Mouse (Mus musculus) adrenal gland, postnatal 10 days (tissue): Measurements from ENCODE around the gene Rab21. TPM values are rescaled to one million over a fixed set of nuclear protein-coding genes. Genes with fewer than 3 reads are reported as not detected.

Experiments used
- DNase-seq: peaks from one replicate; pipeline ENCODE4 v3.0.0; 2021; ENCODE audit warnings: mixed read lengths
- total RNA-seq, 2 experiments: library from RNA; stranded (reverse); gene quantifications; 2 replicates each; pipeline ENCODE4 v1.2.3; 2021

The Rab21 gene
- total RNA-seq, 2 experiments from 2014 or later: 51.3 to 53.3 TPM

DNA sequence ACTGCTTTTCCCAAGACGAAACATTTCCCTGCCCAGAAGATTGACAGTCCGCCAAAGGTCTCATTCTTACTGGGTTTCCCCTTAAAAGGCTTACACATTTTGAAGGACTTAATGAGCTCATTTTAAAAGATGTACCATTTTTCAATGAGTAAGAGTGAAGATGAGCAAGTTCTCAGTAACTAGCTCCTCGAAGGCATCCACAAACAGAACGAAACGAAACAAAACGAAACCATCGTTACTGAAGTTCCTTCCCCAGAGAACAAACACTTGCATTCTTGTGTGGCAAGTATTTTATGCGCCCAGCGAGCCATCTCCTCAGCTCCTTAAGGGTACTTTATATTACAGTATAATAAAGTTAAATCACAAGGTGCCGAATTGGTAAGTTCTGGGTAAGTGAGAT, 34.0 kb downstream of the Rab21 start:
- no peak for DNase-seq

DNA sequence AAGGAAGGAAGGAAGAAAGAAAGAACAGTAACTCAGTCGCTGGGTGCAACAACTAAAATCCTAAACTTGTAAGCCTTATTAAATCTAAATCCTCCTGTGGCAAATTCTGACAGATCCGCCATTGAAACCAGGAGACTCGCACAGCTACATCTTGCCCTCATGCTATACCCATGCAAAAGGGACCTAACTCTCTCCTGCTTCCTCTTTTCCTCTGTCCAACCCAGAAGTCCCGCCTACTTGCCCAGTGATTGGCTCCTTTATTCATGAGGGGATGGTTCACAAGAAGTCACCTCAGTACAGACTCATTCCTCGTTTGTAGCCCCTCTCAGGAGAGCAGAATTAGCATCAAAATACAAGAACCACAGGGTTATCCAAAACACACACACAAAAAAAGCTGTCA, 43.7 kb downstream of the Rab21 start:
- no peak for DNase-seq

DNA sequence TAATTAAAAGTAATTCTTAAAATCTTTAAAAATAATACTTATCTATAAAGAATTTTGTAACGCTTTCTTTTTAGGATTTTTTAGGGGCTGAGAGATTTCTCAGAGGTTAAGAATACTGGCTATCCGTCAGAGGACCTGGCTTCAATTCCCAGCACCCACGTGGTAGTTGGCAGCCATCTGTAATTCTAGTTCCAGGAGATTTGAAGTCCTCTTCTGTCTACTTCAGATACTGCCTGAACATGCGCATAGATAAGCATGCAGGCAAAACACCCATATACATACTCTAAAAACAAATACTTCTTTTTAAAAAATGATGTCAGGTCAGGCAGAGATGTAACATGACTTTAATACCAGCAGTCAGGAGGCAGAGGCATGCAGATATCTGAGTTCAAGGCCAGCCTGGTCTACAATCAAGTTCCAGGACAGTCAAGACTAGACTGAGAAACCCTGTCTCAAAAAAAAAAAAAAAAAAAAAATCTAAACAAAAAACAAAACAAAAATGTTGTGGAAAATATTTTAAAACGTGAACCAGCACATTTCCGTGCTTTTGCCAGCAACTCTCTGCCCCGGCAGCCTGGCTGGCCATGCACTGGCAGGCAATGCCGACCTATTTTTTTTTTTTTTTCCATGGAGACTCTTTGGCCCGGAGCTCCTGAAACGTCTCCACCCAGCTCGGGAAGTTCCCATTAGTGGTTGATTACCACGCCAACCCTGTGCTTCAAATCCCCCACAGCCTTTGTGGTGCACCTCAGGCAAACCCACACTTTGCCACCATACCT, 44.6 kb downstream of the Rab21 start:
- DNase-seq: no peak

DNA sequence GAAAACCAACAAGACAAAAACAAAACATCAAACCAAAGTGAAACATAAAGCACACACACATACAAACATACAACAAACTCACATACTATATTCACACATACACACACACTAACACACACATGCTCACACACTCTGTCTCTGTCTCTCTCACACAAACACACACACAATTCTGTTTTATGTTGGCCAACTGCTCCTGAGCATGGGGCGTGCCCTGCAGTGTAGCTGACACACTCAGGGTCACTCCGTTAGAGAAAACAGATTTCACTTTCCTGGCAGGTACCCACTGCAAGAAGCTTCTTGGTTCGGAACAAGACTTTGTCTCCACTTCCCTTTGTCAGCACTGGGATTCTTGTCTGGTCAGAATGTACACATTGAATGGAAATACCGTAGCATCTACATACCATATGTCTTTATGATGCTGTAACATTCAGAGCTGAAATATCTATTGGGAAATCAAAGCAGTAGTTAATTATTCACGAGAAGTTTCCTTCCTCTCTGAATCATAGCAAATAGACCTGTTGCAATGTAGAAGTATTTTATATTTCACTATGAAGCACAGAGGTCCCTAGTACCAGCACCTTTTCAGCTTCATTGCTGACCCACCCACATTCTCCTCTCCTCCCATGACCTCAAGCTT, 52.4 kb downstream of the Rab21 start:
- DNase-seq: no peak

DNA sequence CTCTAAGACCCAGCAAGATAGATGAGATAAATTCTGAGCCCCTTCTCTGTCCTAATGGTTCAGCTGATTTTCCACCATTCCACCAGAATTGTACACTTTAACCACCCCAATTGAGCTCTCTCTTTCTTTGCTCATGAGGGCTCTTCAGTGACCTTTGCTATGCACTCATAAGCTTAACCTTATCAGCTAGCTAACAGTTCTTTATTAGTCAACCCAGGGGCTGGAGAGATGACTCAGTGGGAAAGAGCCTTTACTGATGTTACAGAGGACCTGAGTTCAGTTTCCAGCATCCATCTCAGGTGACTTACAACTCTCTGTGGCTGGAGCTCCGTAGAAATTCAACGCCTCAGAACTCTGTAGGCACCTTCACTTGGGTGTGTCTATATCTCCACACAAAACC, 53.1 kb downstream of the Rab21 start:
- DNase-seq: no peak

DNA sequence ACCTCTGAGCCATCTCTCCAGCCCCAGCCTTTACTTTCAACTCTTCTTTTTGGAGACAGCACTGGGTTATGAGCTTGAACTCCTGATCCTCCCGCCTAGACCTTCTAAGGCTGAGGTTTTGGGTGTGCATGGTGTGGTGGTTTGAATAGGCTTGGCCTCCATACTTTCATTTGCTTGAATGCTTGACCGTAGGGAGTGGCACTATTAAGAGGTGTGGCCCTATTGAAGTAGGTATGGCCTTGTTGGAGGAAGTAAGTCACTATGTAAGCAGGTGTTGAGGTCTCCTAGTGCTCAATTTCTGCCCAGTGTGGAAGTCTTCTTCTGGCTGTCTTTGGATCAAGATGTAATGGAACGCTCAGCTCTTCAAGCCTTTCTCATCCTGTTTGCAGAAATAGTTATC, 54.0 kb downstream of the Rab21 start:
- DNase-seq: no peak

DNA sequence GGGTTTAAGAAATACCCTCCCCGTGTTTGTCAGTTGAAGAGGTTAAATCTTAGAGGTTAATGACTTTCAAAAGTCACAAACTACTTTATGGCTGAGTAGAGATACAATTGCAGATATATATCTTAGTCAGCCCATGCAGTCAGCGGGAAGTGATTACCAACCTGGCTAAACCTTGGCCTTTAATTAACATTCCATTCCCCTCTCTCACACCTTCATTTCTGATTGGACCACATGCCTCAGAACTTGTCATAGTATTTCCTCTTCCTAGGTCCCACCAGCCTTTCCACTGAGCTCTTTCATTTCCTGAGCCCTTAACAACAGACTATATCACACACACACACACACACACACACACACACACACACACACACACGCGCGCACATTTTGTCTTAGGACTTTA, 59.2 kb downstream of the Rab21 start:
- DNase-seq: no peak

DNA sequence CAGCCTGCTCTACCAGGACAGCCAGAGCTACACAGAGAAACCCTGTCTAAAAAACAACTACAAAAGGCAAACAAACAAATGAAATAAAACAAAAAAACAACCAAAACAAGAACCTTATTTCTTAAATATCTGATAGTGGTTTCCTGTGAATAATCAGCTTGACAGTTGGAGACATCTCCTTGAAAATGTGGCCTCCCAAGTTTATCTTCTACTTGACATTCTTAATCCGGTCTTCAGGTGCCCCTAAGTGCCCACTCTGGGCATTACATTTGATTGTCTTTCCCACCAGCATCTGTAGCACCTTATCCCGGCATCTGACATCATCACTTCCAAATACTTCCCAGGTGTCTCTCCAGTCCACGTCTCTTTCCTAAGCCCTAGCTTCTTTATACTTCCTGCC, 61.9 kb downstream of the Rab21 start:
- DNase-seq: no peak

DNA sequence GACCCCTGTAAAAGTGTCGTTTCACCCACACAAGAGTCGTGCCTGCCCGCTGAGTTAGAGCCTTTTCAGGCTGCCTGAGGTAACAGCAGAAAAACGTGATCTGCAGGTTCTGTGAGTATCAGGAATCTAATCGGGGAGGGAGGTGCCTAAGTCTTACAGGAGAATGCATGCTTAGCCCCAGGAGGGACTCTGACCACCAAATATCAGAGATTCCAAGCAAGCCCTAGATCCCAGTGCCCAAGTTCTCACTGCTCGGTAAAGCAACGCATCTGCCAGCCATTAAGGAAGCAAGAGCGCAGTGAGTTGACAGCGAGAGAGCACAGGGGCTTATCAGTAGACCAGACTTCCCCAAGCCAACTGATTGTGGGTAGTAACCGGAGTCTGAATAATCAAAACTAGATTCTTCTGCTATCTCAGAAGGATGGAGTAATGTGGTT, 63.1 kb downstream of the Rab21 start:
- DNase-seq: peak; percentile 23

DNA sequence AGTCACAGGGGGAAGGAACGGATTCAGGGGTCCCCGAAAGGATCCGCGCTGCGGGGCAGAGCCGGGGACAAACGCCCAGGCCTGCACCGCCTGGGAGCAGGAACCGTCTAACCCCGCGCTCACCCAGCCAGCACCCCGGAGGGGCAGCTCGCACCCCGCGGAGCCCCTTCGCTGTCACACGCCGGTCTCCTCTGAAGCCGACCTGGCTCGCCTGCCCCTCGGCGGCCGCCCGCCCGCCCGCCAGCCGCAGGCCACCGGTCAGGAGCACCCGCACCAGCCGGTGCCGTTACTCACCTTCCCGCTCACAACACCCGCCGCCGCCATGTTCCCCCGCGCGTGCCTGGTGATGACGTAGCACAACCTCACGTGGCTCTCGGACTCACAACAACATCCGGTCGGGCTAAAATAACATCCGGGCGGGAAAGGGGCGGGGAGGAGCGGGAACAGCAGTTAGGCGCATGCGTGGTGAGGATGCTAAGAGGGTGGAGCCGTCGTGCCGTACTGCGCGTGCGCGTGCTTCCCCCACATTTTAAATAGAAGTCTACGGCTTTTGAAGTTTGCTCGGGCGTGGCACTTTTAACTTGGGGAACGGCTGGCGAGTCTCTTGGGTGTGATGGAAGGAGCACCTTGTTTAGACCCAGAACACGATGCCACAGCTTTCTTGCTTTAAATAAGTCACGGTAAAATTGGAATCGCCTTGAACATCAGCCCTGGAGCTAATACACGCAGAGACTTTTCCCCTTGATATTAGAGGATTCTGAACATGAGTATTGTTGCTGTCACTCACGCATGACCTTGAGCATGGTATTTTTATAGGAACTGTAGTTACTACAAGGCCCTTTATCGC, 64.1 kb downstream of the Rab21 start, which contains the start of gene Tbc1d15:
Gene Tbc1d15, minus strand, starts transcription at position 380 of the 847 bp plus-strand sequence.
- DNase-seq: peak; percentile 98

DNA sequence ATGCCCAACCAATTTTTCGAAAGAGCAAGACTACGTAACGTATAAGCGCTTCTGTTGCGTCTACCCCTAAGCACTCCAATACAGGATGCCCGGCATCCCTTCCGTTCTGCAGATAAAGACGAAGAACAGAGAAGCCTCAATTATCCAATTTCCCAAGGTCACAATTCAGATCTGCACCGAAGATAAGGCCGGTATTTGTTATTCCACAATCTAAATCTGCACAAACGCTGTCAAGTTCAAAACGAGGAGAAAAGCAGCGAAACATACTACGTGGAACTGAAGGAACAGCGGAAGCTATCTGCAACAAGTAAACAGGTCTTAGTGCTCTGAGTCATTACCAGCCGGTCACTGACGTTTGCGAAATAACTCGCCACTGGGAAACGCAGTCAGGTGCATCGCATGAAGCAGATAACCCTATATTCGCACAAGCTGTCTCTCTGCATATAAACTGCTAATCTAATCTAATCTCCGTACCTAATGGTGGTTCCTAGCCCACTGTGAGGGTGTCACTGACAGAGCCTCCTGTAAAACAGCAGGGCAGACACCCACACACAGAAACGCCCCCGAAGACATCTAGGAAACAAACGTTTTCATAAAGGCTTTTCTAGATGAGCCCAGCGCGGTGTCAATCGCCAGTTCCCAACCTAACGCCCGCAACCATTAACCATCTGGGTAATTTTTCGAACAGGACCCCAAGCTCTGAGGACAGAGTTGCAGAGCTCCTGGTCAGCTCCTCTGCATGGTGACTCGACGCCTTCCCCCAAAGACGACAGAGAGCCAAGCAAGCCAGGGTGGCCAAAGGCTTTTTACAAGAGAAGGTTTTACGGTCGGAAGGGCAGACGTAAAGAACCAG, 64.9 kb downstream of the Rab21 start:
- DNase-seq: peak; percentile 54

DNA sequence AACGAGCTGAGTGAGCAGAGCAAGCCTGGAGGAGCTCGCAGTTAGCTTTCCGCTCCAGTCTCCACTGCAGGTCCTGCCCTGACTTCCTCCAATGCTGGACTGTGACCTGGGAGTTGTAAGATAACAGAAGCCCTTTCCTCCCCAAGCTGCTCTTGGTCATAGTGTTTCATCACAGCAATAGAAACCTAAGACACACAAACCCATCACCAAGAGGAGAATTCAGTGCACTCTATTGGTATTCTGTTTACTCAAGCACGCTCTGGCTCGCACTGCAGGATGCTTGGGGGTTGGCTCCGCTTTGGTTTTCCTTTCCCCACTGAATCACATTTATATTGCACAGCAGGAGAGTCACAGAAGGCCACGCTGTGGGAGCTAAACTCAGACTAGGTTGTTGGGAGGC, 67.4 kb downstream of the Rab21 start:
- DNase-seq: no peak

DNA sequence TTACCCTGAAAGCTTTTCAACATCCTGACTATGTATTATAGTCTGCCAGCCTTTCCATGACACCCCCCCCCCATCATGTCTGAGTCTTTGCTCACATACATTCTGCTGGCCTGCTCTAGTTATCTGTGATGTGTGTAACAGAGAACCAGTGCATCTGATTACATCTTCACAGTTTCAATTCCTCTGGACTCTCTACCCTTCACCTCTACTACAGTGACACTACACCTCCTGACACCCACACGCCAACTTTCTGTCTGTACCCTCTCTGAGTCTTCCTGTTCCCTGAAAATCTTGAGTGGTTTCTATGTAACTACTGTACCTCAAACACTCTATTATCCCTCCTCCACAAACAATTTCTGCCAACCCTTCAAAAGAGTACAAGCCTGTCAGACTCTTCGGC, 69.9 kb downstream of the Rab21 start:
- DNase-seq: no peak

DNA sequence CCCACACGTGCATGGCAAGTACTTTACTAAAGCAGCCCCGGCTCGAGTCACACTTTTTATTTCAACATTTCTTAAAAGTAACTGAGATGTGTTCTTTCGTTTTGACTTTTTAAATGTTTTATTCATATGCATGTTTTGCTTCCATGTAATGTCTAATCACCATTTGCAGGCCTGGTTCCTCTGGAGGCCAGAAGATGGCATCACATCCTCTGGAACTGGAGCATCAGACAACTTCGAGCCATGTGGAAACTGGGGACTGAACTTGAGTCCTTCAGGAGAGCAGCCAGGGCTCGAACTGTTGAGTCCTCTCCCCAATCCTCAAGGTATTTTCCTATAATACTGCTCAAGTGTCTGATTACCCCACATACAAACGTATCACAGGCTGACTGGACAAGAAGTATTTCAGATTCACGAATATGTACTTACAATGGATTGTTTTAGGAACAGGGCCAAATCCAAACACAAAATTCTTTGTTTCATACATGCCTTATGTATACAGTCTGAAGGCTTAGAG, 74.3 kb downstream of the Rab21 start:
- DNase-seq: no peak

DNA sequence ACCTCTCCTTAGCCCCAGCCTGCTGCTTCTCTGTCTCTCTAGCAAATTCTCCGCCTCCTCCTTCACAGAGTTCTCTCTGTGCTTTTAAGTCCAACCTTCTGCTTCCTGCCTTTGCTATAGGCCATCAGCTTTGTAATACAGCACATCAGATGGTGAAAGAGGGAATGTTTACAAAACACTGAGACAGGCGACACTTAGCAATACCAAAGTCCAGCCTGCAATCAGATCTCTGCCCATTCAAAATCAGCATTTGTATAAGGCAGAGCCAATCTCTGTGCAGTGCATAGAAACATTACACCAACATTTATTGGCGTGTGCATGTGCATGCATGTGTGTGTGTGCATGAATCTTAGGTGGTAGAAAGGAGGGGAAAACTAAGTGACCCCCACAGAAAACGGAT, 77.5 kb downstream of the Rab21 start:
- DNase-seq: no peak

Other genes with a start within 250 kb of the Rab21 start
- gene Tph2, start 130.6 kb downstream of the Rab21 start, total RNA-seq: not detected
- 10 to 100 TPM; 83.4 to 87.4 TPM for gene Tbc1d15, start 64.1 kb downstream of the Rab21 start, total RNA-seq
- gene Tmem19, start 46.9 kb upstream of the Rab21 start, total RNA-seq: 10 to 100 TPM; 25.4 to 28.4 TPM
- 10 to 100 TPM; 10.2 to 11.6 TPM for gene Thap2, start 68.8 kb upstream of the Rab21 start, total RNA-seq
- 10 to 100 TPM; 29.4 to 46.6 TPM for gene Zfc3h1, start 69.4 kb upstream of the Rab21 start, total RNA-seq